Mouse (Mus musculus): Measurements from ENCODE around the gene Tyw5.

Gene Tyw5

DNA sequence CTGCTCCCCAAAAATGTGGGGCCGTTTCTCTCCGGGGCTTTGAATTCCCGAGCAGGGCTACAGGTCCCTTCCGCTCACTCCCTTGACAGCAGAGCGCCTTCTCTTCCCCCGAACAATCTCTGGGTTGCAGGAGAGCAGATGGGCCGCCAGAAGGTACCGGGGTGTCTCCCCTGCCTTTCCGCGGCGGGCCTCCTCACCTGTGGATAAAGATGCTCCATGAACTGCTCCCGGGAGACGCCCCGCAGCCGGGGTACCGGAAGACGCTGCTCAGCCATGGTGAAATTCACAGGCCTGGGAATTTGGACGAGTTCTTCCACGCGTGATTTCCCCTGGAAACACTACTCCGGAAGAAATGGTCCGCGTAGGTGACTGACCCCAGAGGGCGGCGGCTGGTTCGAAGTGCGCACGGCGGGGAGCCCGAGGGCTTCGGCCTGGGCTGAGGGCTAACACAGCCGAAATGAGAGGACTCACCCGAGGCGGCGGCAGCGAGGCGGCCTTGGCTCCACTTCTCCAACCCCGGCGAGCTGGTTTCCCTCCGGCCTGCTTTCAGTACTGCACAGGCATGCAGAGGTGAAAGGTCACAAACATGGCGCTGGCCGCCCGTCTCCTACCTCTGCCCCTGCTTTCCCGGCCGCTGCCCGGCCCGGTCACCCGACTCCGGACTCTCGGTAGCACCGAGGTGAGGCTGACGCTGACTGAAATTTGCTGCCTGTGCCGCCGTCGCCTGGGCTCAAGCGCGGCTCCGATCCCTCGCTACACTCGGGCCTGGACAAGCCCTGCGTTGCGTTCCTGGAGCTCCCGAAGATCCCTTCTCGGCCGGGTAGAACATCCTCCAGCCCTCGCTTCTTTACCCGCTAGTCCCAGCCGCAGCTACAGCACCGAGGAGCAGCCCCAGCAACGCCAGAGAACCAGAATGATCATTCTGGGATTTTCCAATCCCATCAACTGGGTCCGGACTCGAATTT lies at the start of gene Tyw5, which contains the start of gene Maip1:
TSS of gene Tyw5 (minus strand) at position 915 of the 965 bp plus-strand sequence.
TSS of gene Maip1 (plus strand) at position 142 of the 965 bp plus-strand sequence.
- DNase-seq (ENCODE audit: low spot score in 2 of 2): peak; percentile 73 to 80

DNA sequence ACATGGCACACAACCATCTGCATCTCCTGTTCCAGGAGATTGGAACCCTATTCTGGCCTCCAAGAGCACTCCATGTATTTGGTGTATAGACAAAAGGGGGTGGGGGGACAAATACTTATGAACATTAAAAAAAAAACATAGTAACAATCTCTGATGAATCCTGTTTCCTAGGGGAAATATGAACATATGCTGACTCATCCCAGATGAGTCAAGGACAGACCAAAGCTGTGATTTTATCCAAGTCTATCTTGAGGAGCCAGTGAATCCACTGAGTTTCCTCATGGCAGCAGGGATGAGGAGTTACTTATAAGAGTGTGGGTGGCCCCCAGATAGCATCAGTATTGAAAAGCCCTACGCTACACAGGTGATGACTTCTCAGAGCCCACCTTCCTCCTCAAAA lies 43.3 kb upstream of the Tyw5 start:
- DNase-seq (ENCODE audit: low spot score in 2 of 2): no peak

DNA sequence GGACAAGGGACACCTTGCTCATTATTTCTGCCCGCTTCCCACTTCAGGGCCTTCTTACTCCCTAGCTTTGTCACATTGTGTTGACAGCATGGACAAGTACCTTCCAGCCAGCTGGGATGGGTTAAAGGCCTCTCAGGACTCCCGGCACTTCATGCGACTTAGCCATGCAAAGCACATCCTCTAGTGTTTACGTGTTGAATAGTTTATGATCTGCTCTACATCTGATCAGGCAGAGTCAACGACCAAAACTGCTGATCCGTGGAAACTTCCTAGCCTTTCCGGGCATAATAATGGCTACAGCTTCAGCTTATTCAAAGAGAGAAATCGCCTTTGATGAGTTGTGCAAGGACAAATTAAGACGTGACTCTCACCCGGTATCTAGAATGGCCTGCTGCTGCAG lies 38.8 kb upstream of the Tyw5 start:
- DNase-seq (ENCODE audit: low spot score in 2 of 2): no peak

DNA sequence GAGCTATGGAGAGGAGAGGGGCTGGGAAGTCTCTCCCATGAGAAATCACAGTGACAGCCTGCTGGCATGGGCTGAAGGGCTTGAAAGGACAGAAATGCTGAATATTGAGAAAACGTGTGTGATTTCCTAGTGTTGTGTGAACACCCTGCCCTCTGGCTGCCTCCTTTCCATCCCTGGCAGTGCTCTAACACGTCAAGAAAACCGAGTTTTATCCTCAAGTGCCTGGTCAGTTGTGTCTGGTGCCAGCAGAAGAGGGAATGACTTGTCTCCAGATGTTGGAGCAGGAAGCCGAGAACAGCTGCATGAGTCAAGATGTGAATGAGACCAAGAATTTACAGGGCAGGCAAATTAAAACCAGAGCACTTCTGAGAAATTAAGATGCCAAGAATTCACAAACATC lies 33.9 kb upstream of the Tyw5 start:
- DNase-seq (ENCODE audit: low spot score in 2 of 2): no peak

DNA sequence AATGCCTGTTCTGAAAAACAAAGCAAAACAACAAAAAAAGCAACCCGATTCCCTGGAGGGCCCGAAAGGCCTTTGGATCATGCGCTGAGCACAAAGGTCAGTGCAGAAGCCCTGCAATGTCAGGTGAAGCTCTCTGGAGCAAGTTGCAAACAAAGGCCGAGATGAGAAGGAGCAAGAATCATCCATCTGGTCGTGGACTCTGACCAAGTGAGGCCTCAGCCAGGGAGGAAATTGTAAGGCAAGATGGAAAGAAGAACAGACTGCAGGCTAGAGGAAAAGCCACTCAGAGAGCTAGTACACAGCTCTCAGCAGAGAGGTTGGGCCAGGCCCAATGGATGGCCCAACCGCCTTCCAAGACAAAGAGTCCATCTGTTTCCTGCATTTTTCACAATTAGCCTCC lies 32.1 kb upstream of the Tyw5 start:
- no peak for DNase-seq (ENCODE audit: low spot score in 2 of 2)

DNA sequence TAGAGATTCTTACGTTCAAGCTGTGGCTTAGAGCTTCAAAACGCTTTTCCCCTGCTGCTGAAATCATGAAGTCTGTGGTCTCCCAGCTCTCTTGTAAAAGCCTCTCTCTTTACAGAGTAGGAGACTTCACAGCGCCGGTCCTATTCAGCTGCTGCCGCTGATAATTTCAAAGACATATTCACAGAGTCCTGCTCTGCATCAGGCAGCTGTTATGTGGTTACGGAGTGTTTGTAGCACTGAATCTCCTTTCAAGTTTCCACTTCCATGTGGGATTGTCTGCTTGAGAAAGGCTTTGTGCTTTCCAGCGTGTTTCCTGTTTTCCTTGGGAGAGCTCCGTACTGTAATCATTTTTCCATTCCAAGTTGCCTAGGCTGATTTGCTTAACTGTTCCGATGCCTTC lies 30.1 kb upstream of the Tyw5 start:
- peak in 1 of 2 experiments; percentile 18 for DNase-seq (ENCODE audit: low spot score in 2 of 2)

DNA sequence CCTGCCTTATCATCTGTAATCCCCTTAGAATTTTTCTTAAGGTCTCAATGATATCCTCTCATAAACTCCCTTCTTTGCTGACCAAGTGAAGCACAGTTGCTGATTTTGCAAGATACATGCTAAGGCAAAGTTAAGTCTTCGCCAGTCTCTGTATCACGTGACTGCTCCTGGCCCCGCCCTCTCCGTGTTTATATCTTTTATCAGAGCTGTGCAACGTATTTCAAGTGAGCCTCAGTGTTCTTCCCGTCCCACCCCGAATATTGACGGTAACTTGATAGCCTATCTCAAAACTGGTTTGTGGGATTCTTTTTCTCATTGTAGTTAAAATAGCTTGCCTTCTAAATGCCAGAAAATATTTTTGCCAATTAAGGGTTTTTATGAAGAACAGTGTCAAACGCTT lies 29.5 kb upstream of the Tyw5 start:
- no peak for DNase-seq (ENCODE audit: low spot score in 2 of 2)

DNA sequence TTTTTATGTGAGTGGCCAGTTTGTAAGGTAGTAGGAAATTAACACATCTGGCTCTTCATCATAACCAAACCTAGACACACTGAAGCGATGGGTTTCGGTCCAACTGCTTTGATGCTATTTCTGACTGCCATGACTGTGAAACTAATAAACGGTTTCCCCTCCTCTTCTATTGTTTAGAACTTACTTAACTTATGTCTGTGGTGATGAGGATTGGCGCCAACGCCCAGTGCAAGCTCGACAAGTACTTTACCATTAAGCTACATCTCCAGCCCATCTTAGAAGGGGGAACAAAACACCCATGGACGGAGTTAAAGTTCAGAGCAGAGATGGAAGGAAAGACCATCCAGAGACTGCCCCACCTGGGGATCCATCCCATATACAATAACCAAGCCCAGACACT lies 26.2 kb upstream of the Tyw5 start:
- DNase-seq (ENCODE audit: low spot score in 2 of 2): no peak

DNA sequence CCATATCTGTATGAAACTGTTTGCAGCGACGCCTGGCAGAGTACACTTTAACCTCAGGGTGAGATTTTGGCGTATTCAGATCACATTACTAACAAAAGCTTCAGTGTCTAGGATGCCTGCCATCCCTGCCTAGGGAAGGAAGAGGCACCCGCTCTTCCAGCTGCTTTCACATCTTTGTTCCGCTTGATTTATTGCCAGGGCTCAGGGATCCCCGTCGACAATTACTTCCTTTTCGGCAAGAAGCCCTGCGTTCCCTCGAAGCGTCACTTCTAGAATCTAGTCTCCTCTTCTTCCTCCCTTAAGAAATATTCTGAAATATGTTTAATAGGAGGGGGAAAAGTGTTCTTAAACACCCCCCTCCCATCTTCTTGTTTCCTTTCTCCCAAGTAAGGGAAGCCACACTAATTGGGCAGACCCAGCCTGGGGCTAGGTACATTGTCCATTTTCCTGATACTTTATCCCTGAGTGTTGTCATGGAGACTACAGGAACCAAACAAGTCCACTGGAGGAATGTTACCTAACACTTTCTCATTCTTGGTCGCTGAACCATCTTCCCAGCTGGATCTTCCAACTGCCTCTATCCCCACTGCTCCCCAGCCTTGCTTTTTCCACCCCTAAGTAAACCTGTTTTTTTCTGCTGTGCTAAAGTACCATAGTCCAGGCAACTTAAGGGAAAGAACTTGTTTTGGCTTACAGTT lies 23.0 kb upstream of the Tyw5 start:
- DNase-seq (ENCODE audit: low spot score in 2 of 2): no peak

DNA sequence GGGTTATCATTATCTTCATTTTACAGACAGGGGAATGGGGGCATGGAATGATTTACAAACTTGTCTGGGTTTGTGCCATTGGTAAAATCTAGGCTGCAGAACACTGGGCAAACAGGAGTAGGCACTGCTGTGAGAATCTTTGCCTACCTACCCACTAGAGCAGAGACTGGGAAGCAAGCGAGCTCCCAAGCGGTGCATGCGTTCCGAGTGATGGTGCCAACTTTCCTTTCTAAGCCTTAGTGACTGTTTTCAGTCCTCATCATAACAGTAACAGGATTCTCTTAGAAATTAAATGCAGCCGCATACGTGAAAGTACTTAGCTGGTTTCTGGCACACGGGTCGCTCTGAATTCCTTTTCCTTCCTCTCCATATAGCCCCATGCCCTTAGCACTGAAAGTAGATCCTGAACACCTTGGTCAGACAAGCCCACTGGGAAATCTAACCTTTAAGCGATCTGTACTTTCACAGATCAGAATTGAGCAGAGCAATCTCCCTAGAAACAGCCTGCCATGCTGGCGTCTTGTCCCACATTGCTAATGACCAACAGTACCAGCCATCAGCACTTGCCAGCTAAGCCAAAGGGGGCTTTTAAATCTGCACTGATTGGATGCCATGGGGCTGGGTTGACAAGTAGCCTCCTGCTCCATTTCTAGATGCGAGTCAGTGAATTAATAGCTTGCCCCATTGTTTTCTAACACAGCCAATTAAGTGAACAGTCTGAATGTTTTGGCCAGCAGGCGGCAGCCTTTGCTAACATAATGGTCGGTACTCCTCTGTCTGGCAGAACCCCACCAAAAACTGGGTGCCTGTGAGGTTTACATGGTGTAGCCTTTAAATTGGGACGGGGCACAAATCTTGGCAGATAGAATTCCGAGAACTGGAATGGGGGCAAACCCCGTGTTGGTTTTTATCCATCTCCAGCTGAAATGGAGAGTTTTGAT lies 21.7 kb upstream of the Tyw5 start:
- peak; percentile 63 to 85 for DNase-seq (ENCODE audit: low spot score in 2 of 2)

DNA sequence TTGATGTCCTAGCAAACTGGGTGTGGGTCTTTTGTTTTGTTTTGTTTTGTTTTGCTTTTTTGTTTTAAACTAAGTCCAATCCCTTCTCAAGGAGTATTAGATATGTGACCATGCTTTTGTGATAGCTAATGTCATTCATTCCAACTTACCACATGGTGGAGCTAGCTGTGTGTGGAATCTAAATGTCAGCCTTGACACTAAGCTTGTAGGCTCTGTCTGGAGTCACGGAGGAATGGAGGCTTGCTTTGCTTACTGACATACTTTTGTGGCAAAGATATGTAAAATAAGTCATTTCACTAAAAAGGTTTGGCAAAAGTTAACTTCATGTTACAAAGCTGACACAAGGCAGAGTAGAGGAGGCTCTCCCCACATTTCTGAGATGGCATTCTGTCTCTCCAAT lies 16.8 kb upstream of the Tyw5 start:
- no peak for DNase-seq (ENCODE audit: low spot score in 2 of 2)

DNA sequence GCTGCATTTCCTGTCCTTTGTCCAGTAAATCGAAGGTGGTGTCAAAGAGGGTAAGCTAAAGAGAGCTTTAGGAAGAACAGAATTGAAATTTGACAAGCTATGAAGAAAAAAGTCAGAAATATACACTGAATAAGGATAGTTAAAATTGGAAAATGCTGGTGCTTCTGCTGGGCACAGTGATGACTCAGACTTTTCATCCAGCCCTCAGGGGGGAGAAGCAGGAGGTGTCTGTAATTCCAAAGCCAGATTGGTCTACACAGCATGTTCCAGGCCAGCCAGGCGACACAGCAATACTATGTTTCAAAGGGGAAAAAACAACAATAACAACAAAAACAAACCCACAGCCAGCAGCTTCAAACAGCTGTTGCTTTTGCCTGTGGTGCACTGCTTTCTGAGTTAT lies 6.5 kb upstream of the Tyw5 start:
- DNase-seq (ENCODE audit: low spot score in 2 of 2): no peak

DNA sequence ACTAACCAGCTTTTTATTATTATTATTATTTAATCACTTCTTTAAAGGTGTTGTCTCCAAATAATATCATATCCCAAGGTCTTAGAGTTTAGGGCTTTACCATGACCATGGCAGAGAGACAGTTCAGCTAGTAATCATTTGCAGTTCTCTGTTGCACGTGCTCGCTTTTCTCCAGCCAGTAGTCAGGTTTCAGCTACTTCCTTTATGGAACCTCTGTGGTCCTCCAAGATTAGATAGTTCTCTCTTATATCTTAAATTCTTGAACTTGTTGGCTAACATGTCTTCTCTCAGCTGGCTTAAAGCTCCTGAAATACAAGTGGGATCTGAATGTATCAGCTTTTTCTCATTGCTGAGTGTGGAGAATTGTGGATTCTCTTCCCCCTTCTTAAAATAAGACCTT lies 2.1 kb upstream of the Tyw5 start:
- no peak for DNase-seq (ENCODE audit: low spot score in 2 of 2)

DNA sequence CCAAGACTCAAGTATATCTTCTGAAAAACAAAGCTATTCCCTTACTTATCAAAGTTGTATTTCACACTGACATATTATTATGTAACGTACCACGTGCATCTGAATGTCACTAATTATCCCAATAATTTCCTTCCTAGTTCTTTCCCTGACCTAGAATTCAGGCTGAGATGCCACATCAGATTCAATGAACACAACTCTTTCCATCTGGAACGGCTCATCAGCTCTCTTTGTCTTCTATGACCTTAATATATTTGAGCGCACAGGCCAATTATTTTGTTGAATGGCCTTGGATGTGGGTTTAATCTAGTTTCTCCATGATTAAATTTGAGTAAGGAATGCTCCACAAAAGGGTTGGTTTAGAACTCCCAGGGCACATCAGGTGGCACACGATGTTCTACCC lies 4.8 kb downstream of the Tyw5 start:
- no peak for DNase-seq (ENCODE audit: low spot score in 2 of 2)

DNA sequence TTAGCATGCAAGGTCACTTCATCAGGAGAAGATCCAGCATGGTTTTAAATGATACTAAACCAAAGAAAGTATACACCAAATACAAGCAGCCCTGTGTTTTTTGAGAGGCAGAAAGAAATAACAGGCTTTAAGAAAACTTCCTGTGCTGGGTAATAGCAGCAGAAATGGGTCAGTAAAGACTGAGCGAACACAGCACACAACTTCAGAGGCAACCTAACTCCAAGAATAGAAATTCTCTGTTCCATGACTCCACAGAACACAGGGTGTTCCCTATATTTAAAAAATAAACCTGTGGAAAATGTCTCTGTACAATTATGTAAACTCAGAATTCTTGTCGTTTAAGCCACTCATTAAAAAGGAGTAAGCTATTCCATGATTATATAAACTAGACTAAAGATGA lies 6.0 kb downstream of the Tyw5 start:
- no peak for DNase-seq (ENCODE audit: low spot score in 2 of 2)

DNA sequence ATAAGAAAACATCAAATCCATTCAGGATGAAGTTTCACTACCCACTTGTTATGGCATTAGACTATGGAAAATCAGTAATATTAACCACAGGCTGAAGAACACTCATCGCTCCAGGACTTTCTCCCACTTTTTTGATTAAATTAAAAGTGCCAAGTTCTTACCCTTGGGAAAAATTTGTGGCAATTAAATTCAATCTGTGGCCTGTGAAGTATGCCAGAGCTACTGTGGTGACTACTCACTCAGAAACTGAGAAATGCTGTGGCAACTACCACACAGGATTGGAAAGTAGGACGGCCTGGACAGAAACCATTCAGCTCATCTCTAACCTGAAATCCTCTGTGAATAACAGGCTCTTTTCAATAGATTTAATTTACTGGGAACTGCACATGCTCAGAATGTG lies 6.6 kb downstream of the Tyw5 start:
- DNase-seq (ENCODE audit: low spot score in 2 of 2): no peak

DNA sequence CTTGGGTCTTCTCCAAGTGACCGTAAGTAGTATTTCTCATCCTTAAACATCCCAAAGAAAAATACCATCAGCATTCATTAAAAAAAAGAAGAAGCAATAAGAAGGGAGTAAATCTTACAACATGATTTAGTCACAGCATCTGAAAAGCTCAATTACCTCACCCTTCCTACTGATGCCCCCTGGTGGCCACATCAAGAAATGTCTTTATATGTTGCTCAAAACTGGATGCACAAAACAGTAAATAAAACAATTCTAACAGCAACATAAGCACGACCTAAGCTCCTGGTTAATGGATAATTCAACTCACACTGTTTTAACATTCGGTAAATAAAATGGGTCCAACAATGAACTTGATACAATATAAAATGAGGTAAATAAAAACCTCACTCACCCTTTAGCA lies 12.8 kb downstream of the Tyw5 start:
- peak in 1 of 2 experiments; percentile 40 for DNase-seq (ENCODE audit: low spot score in 2 of 2)

DNA sequence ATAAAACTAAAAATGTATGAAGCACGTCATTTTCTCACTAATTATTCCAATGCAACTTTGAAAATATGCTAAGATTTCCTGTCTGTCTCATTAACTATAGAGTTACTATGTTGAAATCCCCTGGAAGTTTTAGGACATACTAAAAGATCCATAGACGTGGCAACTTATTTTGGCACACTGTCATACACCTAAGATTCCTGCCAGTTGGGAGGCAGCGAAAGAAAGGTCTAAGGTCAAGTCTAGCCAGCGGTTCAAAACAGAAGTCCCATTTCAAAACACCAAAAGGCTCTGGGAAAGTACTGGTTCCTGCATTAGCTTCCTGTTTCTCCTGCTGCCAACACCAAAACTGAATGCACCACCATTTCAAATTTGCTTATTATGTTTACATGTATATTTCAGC lies 14.5 kb downstream of the Tyw5 start:
- no peak for DNase-seq (ENCODE audit: low spot score in 2 of 2)

DNA sequence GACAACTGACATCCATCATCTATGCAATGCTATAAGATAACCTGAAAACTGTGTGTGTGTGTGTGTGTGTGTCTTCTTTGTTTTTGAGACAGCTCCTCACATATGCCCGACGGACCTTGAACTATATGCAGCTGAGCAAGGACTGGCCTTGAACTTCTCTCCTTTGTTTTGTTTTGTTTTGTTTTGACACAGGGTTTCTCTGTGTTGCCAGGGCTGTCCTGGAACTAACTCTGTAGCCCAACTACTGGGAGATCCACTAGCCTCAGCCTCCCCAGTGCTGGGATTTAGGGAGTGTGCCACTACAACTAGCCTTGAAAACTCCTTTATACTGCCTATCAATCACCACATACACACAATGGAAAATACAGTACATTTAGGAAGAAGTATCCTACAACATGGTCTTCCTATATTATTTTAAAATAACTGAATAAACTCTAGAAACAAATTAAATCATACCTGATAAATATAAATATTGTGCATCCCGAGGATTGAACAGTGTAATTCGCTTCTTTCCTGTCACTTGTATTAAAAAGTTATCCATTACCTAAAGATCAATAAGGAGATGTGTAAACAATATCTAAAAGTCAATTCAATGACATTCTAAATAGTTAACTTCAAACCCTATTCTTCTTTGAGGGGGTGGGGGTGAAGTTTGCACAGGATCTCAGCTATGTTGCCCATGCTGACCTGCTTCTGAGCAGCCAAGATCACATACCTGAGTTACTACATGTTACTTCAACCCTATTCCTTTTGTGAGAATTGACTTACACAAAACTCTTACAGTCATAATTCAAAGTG lies 15.7 kb downstream of the Tyw5 start:
- no peak for DNase-seq (ENCODE audit: low spot score in 2 of 2)

DNA sequence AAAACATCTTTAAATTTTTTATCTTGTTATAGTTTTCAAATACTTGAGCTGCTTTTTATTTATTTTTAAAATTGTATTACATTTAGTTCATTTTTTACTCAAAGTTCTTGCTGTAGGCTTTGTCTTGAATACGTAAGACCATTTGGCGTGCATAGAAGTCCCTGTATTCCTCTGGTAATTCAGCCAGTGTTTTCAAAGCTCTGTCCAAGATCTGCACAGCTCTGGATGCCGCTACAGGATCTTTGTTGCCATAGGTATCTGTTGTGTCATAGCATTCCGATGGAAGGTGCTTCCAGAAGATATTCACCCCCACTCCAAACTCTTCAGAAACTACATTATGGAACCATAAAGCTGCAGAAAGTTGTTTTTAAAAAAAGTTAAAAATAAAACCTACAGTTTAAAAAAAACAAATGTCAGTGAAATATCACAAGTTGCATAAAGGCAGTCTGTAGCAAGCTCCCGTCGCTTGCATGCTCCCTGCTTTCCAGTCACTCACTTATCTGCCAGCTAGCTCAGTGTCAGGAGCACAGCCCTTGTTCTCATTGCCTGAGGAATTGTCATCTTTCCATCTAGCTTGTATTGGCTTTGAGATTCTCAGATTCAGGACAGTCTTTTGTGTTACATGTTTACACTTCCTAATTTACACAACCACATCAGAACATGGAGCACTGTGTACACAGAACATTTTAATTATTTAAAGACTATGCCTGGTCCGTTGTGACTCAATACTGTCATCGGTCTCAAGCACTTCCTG lies 18.3 kb downstream of the Tyw5 start:
- DNase-seq (ENCODE audit: low spot score in 2 of 2): no peak
